Mouse (Mus musculus): Measurements from ENCODE around the gene Sbk2. TPM values are rescaled to one million over a fixed set of nuclear protein-coding genes. Genes with fewer than 3 reads are reported as not detected.
A peak's percentile ranks its signal among the peaks of the same experiment; 100 is the strongest.

Gene Sbk2
- polyA plus RNA-seq, 1 experiment: 0.48 TPM

DNA sequence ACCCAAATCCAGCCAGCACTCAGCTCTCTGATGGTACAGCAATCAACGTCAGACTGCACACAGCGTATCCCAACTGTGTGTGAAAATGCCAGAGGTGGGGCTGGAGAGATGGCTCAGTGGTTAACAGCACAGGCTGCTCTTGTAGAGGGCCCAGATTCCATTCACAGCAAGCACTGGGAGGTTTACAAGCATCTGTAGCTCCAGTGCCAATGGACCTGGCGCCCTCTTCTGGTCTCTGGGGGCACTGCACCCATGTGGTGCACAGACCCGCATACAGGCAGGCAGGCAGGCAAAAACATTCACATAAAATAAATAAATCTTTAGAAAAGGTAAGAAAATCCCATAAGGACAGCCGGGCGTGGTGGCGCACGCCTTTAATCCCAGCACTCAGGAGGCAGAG is 63.0 kb downstream of the Sbk2 start:
- H3K4me3 ChIP-seq (ENCODE audit: insufficient read depth, low read length): no peak overlapping the region
- 0 out of 2 replicates have a peak, but pooled peaks have one; percentile 22 for TF ChIP-seq CTCF (IDR thresholded peaks at IDR 0.05; ENCODE audit: extremely low read depth, insufficient read depth, low read length)
- no peak for TF ChIP-seq POLR2A (IDR thresholded peaks at IDR 0.05; ENCODE audit: extremely low read depth, insufficient read depth, low read length)
- H3K27ac ChIP-seq (ENCODE audit: insufficient read depth, low read length): no peak overlapping the region
- H3K4me1 ChIP-seq (ENCODE audit: control insufficient read depth, insufficient read depth, low read length): peaks cover 2% of the 10 kb centered on the region

DNA sequence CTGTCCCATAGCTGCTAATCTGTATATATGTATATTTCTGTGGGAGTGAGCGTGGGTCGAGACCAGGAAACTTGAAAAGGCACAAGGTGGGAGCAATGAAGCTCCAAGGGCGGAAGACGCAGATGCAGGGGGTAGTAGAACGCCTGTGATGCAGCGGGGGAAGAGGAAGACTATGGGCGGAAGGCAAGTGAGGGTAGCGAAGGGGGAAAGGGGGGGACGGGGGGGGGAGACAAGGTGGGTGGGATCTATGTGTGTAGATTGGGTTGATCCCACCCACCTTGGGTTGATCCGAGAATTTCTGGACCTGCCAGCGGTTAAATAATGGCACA is 63.7 kb downstream of the Sbk2 start:
- TF ChIP-seq CTCF (IDR thresholded peaks at IDR 0.05; ENCODE audit: extremely low read depth, insufficient read depth, low read length) (no peak), POLR2A (IDR thresholded peaks at IDR 0.05; ENCODE audit: extremely low read depth, insufficient read depth, low read length) (no peak)
- peaks cover 2% of the 10 kb centered on the region for H3K4me1 ChIP-seq (ENCODE audit: control insufficient read depth, insufficient read depth, low read length)
- H3K27ac ChIP-seq (ENCODE audit: insufficient read depth, low read length): no peak overlapping the region
- H3K4me3 ChIP-seq (ENCODE audit: insufficient read depth, low read length): peak overlapping the region; percentile 10

DNA sequence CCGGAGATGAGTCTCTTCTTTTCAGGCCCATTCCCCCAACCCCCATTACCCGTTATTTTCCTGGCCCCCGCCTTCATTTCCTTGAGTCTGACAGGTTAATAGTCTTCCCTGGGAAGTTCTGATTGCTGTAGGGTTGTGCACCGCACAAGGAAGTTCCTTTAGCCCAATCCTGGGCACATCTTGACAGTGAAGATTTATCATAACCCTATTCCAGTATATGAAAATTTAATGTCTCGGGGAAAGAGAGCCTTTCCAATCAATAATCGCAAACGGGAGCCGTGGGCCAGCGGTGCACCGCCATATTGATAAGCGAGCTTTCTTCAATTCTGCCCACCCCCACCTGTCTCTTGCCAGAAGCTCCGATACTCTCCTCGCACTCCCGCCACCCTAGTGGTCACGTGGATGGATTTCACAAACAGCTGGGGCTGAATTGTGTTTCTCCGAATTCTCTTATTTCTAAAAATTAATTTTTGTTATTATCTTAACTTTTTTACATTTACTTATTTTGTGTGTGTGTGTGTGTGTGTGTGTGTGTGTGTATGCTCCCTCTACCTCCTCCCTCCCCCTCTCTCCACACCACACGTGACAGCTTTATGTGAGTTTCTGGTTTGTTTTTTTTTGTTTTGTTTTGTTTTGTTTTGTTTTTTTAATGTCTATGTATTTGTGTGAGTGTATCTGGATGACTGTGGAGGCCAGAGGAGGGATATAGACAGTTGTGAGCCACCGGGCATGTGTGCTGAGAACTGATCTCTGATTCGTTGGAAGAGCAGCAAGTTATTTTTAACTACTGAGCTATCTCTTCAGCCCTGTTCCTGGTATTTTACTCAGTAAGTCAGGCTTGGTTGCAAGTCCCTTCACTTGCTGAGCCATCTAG is 64.3 kb downstream of the Sbk2 start:
- Histone ChIP-seq H3K4me1 (ENCODE audit: control insufficient read depth, insufficient read depth, low read length) (peaks cover 2% of the 10 kb centered on the region), H3K27ac (ENCODE audit: insufficient read depth, low read length) (no peak overlapping the region), H3K4me3 (ENCODE audit: insufficient read depth, low read length) (peak overlapping the region; percentile 10)
- TF ChIP-seq CTCF (IDR thresholded peaks at IDR 0.05; ENCODE audit: extremely low read depth, insufficient read depth, low read length): no peak
- no peak for TF ChIP-seq POLR2A (IDR thresholded peaks at IDR 0.05; ENCODE audit: extremely low read depth, insufficient read depth, low read length)

DNA sequence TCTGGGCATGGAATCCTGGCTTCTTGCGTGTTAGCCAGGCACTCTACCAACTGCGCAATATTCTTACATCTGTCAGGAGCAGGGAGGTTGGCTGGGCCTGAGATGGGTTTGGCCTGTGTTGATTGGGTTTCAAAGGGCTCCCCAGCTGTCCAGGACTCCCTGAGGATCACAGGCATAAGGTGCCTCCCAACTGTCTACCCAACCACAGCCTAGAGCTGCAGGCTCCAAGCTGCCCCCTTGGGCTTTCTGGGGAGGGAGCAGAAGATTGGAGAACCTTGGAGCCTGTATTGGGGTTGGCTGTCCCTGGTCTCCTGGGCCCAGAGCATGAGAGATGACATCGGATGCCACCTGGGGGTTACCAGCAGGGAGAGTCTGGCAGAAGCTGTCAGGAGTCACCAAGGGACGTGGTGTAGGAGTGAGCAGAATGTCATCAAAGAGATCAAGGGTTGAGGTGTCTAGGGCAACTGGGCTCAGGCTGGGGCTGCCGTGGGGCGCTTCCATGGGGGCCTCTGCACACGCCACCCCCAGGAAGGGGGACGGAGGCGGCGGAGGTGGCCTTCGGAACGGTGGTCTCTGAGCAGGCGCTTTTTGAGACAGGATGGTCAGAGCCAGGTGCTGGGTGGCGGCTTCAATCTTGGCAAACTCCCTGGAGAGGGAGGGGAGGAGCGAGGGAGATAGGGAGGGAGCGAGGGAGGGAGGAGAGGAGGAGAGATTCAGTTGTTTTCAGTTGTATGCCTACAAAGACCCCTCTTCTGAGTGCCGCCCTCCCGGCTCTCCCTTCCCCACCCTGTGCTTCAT is 65.2 kb downstream of the Sbk2 start:
- H3K27ac ChIP-seq (ENCODE audit: insufficient read depth, low read length): no peak overlapping the region

DNA sequence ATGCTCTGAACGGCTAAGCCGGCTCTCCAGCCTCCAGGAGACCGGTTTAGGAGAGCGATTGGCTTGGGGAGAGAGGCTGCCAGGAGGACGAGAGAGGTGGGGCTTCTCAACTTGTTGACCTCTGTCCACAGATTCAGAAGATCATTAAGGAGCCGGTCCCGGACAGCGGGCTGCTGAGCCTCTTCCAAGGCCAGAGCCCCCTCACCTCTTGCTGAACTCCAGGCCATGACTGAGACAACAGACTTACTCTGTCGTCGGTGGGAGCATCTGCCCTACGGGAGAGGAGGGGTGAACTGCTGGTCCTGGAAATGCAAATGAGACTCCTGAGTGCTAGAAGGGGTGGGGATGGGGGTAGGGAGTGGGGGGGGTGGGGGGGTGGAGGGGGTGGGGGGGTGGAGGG is 69.0 kb downstream of the Sbk2 start:
- no peaks in the 10 kb centered on the region for H3K4me1 ChIP-seq (ENCODE audit: control insufficient read depth, insufficient read depth, low read length)
- TF ChIP-seq POLR2A (IDR thresholded peaks at IDR 0.05; ENCODE audit: extremely low read depth, insufficient read depth, low read length) (no peak), CTCF (IDR thresholded peaks at IDR 0.05; ENCODE audit: extremely low read depth, insufficient read depth, low read length) (no peak)
- H3K4me3 ChIP-seq (ENCODE audit: insufficient read depth, low read length): no peak overlapping the region
- no peak overlapping the region for H3K27ac ChIP-seq (ENCODE audit: insufficient read depth, low read length)

More for the DNA sequence above, 65.2 kb downstream of the Sbk2 start:
- Histone ChIP-seq H3K4me3 (ENCODE audit: insufficient read depth, low read length) (peak overlapping the region; percentile 10; the same call in 1 of the 2 replicates), H3K4me1 (ENCODE audit: control insufficient read depth, insufficient read depth, low read length) (peaks cover 2% of the 10 kb centered on the region)
- TF ChIP-seq POLR2A (IDR thresholded peaks at IDR 0.05; ENCODE audit: extremely low read depth, insufficient read depth, low read length) (no peak), CTCF (IDR thresholded peaks at IDR 0.05; ENCODE audit: extremely low read depth, insufficient read depth, low read length) (no peak)

Other genes with a start within 250 kb of the Sbk2 start
- 0.09 TPM in 1 of 2 replicates, not detected in the other for gene Tmem150b, start 239.2 kb downstream of the Sbk2 start, polyA plus RNA-seq (2012; rRNA removed)
- gene Kmt5c, start 224.3 kb downstream of the Sbk2 start, polyA plus RNA-seq (2012; rRNA removed): 60.1 and 66.9 TPM in 2 replicates
- gene Cox6b2, start 211.3 kb downstream of the Sbk2 start, polyA plus RNA-seq (2012; rRNA removed): 15.1 and 20.3 TPM in 2 replicates
- not detected in 2 replicates for gene Fam71e2, start 193.1 kb downstream of the Sbk2 start, polyA plus RNA-seq (2012; rRNA removed)
- 0.35 and 0.36 TPM in 2 replicates for gene Il11, start 181.5 kb downstream of the Sbk2 start, polyA plus RNA-seq (2012; rRNA removed)
- gene Tmem190, start 181.5 kb downstream of the Sbk2 start, polyA plus RNA-seq (2012; rRNA removed): not detected in 2 replicates
- 4.6 and 4.9 TPM in 2 replicates for gene Tmem238, start 174.8 kb downstream of the Sbk2 start, polyA plus RNA-seq (2012; rRNA removed)
- gene Rpl28, start 171.5 kb downstream of the Sbk2 start, polyA plus RNA-seq (2012; rRNA removed): 257 and 299 TPM in 2 replicates
- 177 and 181 TPM in 2 replicates for gene Ube2s, start 151.8 kb downstream of the Sbk2 start, polyA plus RNA-seq (2012; rRNA removed)
- gene Shisa7, start 119.7 kb downstream of the Sbk2 start, polyA plus RNA-seq (2012; rRNA removed): 135 and 143 TPM in 2 replicates
- 12.3 and 15.7 TPM in 2 replicates for gene Isoc2b, start 94.1 kb downstream of the Sbk2 start, polyA plus RNA-seq (2012; rRNA removed)
- gene Isoc2a, start 87.3 kb downstream of the Sbk2 start, polyA plus RNA-seq (2012; rRNA removed): 11.7 and 11.8 TPM in 2 replicates
- gene Gm36210, start 57.9 kb downstream of the Sbk2 start, polyA plus RNA-seq (2012; rRNA removed): 0.31 and 0.32 TPM in 2 replicates
- 9.7 TPM in 2 replicates for gene Zfp628, start 49.2 kb downstream of the Sbk2 start, polyA plus RNA-seq (2012; rRNA removed)
- gene Nat14, start 42.4 kb downstream of the Sbk2 start, polyA plus RNA-seq (2012; rRNA removed): 91.7 and 94.0 TPM in 2 replicates
- 3.8 and 4.1 TPM in 2 replicates for gene Ssc5d, start 38.6 kb downstream of the Sbk2 start, polyA plus RNA-seq (2012; rRNA removed)
- gene Sbk3, start 6.8 kb upstream of the Sbk2 start, polyA plus RNA-seq (2012; rRNA removed): 1.2 TPM in 2 replicates
- gene Zfp579, start 31.8 kb upstream of the Sbk2 start, polyA plus RNA-seq (2012; rRNA removed): 38.0 and 39.2 TPM in 2 replicates
- gene Zfp524, start 50.0 kb upstream of the Sbk2 start, polyA plus RNA-seq (2012; rRNA removed): 15.3 and 15.6 TPM in 2 replicates
- 21.5 TPM in 2 replicates for gene Fiz1, start 50.3 kb upstream of the Sbk2 start, polyA plus RNA-seq (2012; rRNA removed)
- gene Gm44973, start 51.1 kb upstream of the Sbk2 start, polyA plus RNA-seq (2012; rRNA removed): not detected in 2 replicates
- gene Zfp865, start 56.0 kb upstream of the Sbk2 start, polyA plus RNA-seq (2012; rRNA removed): 28.7 and 30.0 TPM in 2 replicates
- gene Ccdc106, start 56.1 kb upstream of the Sbk2 start, polyA plus RNA-seq (2012; rRNA removed): 68.6 and 70.2 TPM in 2 replicates
- gene 4632433K11Rik, start 69.7 kb upstream of the Sbk2 start, polyA plus RNA-seq (2012; rRNA removed): not detected in 2 replicates
- gene Zfp784, start 74.0 kb upstream of the Sbk2 start, polyA plus RNA-seq (2012; rRNA removed): 5.7 and 6.5 TPM in 2 replicates
- 34.4 and 36.9 TPM in 2 replicates for gene Zfp580, start 87.1 kb upstream of the Sbk2 start, polyA plus RNA-seq (2012; rRNA removed)
- 184 TPM in 2 replicates for gene U2af2, start 97.7 kb upstream of the Sbk2 start, polyA plus RNA-seq (2012; rRNA removed)
- gene Epn1, start 115.8 kb upstream of the Sbk2 start, polyA plus RNA-seq (2012; rRNA removed): 420 and 464 TPM in 2 replicates
- not detected in 2 replicates for gene Rfpl4, start 152.5 kb upstream of the Sbk2 start, polyA plus RNA-seq (2012; rRNA removed)
- 0.27 and 0.36 TPM in 2 replicates for gene Rasl2-9, start 161.5 kb upstream of the Sbk2 start, polyA plus RNA-seq (2012; rRNA removed)
- not detected in 2 replicates for gene Vmn1r55, start 185.3 kb upstream of the Sbk2 start, polyA plus RNA-seq (2012; rRNA removed)
- gene Vmn1r56, start 232.3 kb upstream of the Sbk2 start, polyA plus RNA-seq (2012; rRNA removed): not detected in 2 replicates